Comparison of ENCODE assay signal across 11 mouse cellular contexts in the genomic region with DNA sequence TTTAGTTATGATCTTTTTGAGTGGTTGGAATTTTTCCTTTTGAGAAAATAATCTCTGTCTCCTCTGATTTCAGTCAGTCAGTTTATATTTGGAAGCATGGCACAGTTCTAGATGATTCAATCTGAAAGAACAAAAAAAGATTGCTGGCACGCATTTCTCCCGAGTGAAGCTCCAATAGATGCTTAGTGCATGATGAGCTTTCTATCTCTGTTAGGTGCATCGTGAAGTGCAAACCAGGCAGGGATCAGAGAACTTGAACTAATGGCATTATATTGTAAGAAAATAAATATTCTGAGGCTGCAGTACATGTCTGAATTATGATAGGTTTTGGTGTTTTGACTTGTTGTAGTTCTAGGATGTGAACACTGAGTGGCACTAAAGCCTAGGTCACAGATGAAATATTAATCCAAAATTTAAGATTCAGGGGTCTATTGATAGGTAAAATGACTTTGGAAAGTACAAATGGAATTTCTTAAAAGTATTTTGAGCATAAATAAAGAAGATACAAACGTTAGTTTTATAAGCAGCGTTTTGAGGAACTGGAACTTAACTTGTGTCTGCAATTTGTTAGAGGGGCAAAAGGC. TPM values are rescaled to one million over a fixed set of nuclear protein-coding genes. Genes with fewer than 3 reads are reported as not detected.
DNase-seq lines count a peak whose midpoint lies in the region; ATAC-seq and TF ChIP-seq lines count a peak whose summit lies in the region.
"Had no signal": no experiment of that assay in that cellular context is flagged by ENCODE, and none has a peak within 500 bp of the region (broad histone marks: within the 10 kb centered on the region; RNA-seq: fewer than 3 reads in every experiment).

No protein-coding gene starts in this region.

- DNase-seq in embryo, embryonic 11 days: peak; percentile 12
- no peak for DNase-seq in embryo, embryonic 9.5 days (ENCODE audit: extremely low spot score)
- DNase-seq in lung, embryonic 14.5 days: peak; percentile 40
- DNase-seq in lung, postnatal 4 days: no peak
- peak; percentile 3 to 22 for DNase-seq in layer of hippocampus, adult 8-10 months (ENCODE audit: low spot score in 2 of 2)
- DNase-seq in right cerebral cortex, postnatal 25 days: peak; percentile 12
- no peak for DNase-seq in heart, postnatal 14 days
- DNase-seq: adrenal gland, postnatal 25 days had no signal

- no peaks in the 10 kb centered on the region for H3K4me1 ChIP-seq in lung, embryonic 14.5 days (ENCODE audit: insufficient read depth)
- H3K4me1 ChIP-seq: limb, embryonic 13.5 days had no signal

- no peak overlapping the region for H3K4me3 ChIP-seq in lung, embryonic 14.5 days (ENCODE audit: low read depth, low read length)
- H3K4me3 ChIP-seq: limb, embryonic 13.5 days had no signal

- no peaks in the 10 kb centered on the region for H3K9me3 ChIP-seq in lung, embryonic 14.5 days (ENCODE audit: low read depth, low read length)
- H3K9me3 ChIP-seq: limb, embryonic 13.5 days had no signal

- WGBS in lung, embryonic 14.5 days: 43% methylated on average over 5 of the region's 5 CpGs

- ATAC-seq in lung, embryonic 14.5 days (ENCODE audit: insufficient read depth): no peak
- ATAC-seq in megakaryocyte-erythroid progenitor cell, adult 5-6 weeks (replicated peaks; ENCODE audit: low FRiP score, low TSS enrichment, poor library complexity, severe bottlenecking): no peak

- H3K27ac ChIP-seq in lung, embryonic 14.5 days (ENCODE audit: low read depth): no peak overlapping the region
- H3K27ac ChIP-seq: limb, embryonic 13.5 days had no signal

- intact Hi-C loops in heart, postnatal 14 days (cut with DNase I): loop anchor here (2.0 to 5.0 kb wide), 2 partner anchors 298 to 470 kb away; no protein-coding TSS in a partner anchor

- TF ChIP-seq CTCF in lung, embryonic 14.5 days (IDR thresholded peaks at IDR 0.05; ENCODE audit: low read depth): peak; percentile 47

- H3K9ac ChIP-seq in lung, embryonic 14.5 days: no peak overlapping the region
- H3K9ac ChIP-seq: limb, embryonic 13.5 days had no signal

- H3K27me3 ChIP-seq in lung, embryonic 14.5 days (ENCODE audit: insufficient read depth, low read length): no peaks in the 10 kb centered on the region
- H3K27me3 ChIP-seq: limb, embryonic 13.5 days had no signal

- no peaks in the 10 kb centered on the region for H3K36me3 ChIP-seq in lung, embryonic 14.5 days (ENCODE audit: insufficient read depth)
- H3K36me3 ChIP-seq: limb, embryonic 13.5 days had no signal

- H3K4me2 ChIP-seq in lung, embryonic 14.5 days: no peak overlapping the region
- H3K4me2 ChIP-seq: limb, embryonic 13.5 days had no signal

RNA-seq across cellular contexts. Expression of gene Slc4a10, which starts 59.2 kb away (rescaled TPM):
- polyA plus RNA-seq in lung, embryonic 14.5 days (2014; fragmentation: Nextera tagmentation; extraction: Ambion mirVana): 0.16 TPM in 2 replicates
- total RNA-seq in layer of hippocampus, adult 8-10 months (2022): 100 to 1,000 TPM; 203 to 233 (median 219) TPM
- total RNA-seq in heart, postnatal 14 days (2021): not detected
- total RNA-seq in megakaryocyte-erythroid progenitor cell, adult 5-6 weeks (2014; fragmentation: Nextera tagmentation): not detected in 2 replicates
- total RNA-seq in megakaryocyte-erythroid progenitor cell, adult 5-6 weeks (2017): not detected in 2 replicates
- total RNA-seq: granulocyte monocyte progenitor cell, adult 5-6 weeks had no signal

Comparison
In these comparisons a context has a peak if more than half of its experiments do, and no peak if none do; other contexts are left out.
1. DNase-seq: peak in embryo, embryonic 11 days (single experiment), lung, embryonic 14.5 days (single experiment), layer of hippocampus, adult 8-10 months (2 of 2) and right cerebral cortex, postnatal 25 days (single experiment); none in embryo, embryonic 9.5 days (single experiment), lung, postnatal 4 days (0 of 2) and heart, postnatal 14 days (0 of 2).
2. RNA of gene Slc4a10, which starts 59.2 kb away (total RNA-seq): 203 to 233 TPM in layer of hippocampus, adult 8-10 months; not detected in megakaryocyte-erythroid progenitor cell, adult 5-6 weeks and not detected in heart, postnatal 14 days; every median in the first group is over 100 times any median in the second.